Mouse (Mus musculus) kidney, embryonic 14.5 days (tissue): ENCODE results near the gene Usp5. TPM values are rescaled to one million over a fixed set of nuclear protein-coding genes. Genes with fewer than 3 reads are reported as not detected.
"Not testable (repeated sequence)": the region's sequence is repeated elsewhere in the genome, so short reads cannot be mapped to it uniquely, and the experiment has no call there.

Experiments used
- ATAC-seq: fragments of 200-750 bp; cut with Nextera tagmentation; 2 replicates; pipeline ENCODE4 v1.8.0; 2017; ENCODE audit warnings: moderate number of reproducible peaks, mild to moderate bottlenecking, moderate TSS enrichment, moderate library complexity; ENCODE audit not compliant: low FRiP score, low TSS enrichment
- H3K27ac ChIP-seq: fragments of 300-500 bp; sonication (generic); 2 replicates; pipeline ENCODE4 v1.5.1; 2014; ENCODE audit warnings: low read depth, mild to moderate bottlenecking, low read length, moderate library complexity, mixed read lengths
- H3K27me3 ChIP-seq: fragments of 300-500 bp; sonication (generic); 2 replicates; pipeline ENCODE4 v1.6.1; 2014; ENCODE audit warnings: mild to moderate bottlenecking, low read length; ENCODE audit not compliant: control insufficient read depth, insufficient read depth
- H3K36me3 ChIP-seq: fragments of 300-500 bp; sonication (generic); 2 replicates; pipeline ENCODE4 v1.6.1; 2014; ENCODE audit warnings: low read length, mixed read lengths; ENCODE audit not compliant: control insufficient read depth, insufficient read depth
- H3K4me1 ChIP-seq: fragments of 300-500 bp; sonication (generic); 2 replicates; pipeline ENCODE4 v1.6.1; 2014; ENCODE audit warnings: low read length, mixed read lengths; ENCODE audit not compliant: control insufficient read depth, insufficient read depth
- H3K4me2 ChIP-seq: fragments of 300-500 bp; sonication (generic); replicated peaks from 2 replicates; pipeline ENCODE4 v1.6.1; 2014; ENCODE audit warnings: low read depth, mild to moderate bottlenecking, low read length
- H3K4me3 ChIP-seq: fragments of 300-500 bp; sonication (generic); 2 replicates; pipeline ENCODE4 v1.5.1; 2014; ENCODE audit warnings: mild to moderate bottlenecking, low read length
- H3K9ac ChIP-seq: fragments of 300-500 bp; sonication (generic); 2 replicates; pipeline ENCODE4 v1.6.1; 2014; ENCODE audit warnings: low read depth, mild to moderate bottlenecking, low read length, moderate library complexity
- H3K9me3 ChIP-seq: fragments of 300-500 bp; sonication (generic); 2 replicates; pipeline ENCODE4 v1.6.1; 2016; ENCODE audit warnings: low read length; ENCODE audit not compliant: control insufficient read depth
- WGBS: fragments of 180-500 bp; shearing (Covaris S2); extraction: QIAGEN DNeasy Blood & Tissue Kit; methylation state at CpG from one replicate; pipeline ENCODE4 v1.1.7; 2014; 5-methylcytosine and 5-hydroxymethylcytosine counted together
- polyA plus RNA-seq: library from polyadenylated mRNA; unstranded; fragments of >200 nt; fragmentation: Nextera tagmentation; extraction: Ambion mirVana; gene quantifications from 2 replicates; pipeline ENCODE4 v1.2.1, GENCODE M21; 2014

Usp5 gene
- polyA plus RNA-seq, 1 experiment from 2014 or later = 139 TPM

GRCm38 (mm10) chr6:124804341-124804740, 24.9 kb downstream of the Usp5 start:
- H3K9ac ChIP-seq = no peak overlapping the region
- WGBS = 87% methylated on average over 3 of the region's 3 CpGs
- no peak overlapping the region for H3K27ac ChIP-seq

GRCm38 (mm10) chr6:124803691-124804090, 25.6 kb downstream of the Usp5 start:
- 97% methylated on average over 4 of the region's 4 CpGs for WGBS
- not testable (repeated sequence) for ATAC-seq, H3K27ac ChIP-seq, H3K4me3 ChIP-seq, H3K9ac ChIP-seq, H3K36me3 ChIP-seq, H3K27me3 ChIP-seq, H3K4me2 ChIP-seq, H3K9me3 ChIP-seq
- H3K4me1 ChIP-seq = peaks cover 12% of the 10 kb centered on the region; the same call in 1 of the 2 replicates

More at GRCm38 (mm10) chr6:124804341-124804740, 24.9 kb downstream of the Usp5 start:
- Histone ChIP-seq H3K4me1 (peaks cover 12% of the 10 kb centered on the region; the same call in 1 of the 2 replicates), H3K4me3 (no peak overlapping the region), H3K36me3 (no peaks in the 10 kb centered on the region), H3K27me3 (no peaks in the 10 kb centered on the region), H3K9me3 (no peaks in the 10 kb centered on the region), H3K4me2 (no peak overlapping the region)
- no peak for ATAC-seq

GRCm38 (mm10) chr6:124803061-124803460, 26.2 kb downstream of the Usp5 start:
- no peak overlapping the region for H3K4me3 ChIP-seq
- no peaks in the 10 kb centered on the region for H3K36me3 ChIP-seq
- no peak overlapping the region for H3K27ac ChIP-seq
- H3K27me3 ChIP-seq = no peaks in the 10 kb centered on the region
- H3K4me2 ChIP-seq = no peak overlapping the region
- ATAC-seq = no peak
- no peaks in the 10 kb centered on the region for H3K9me3 ChIP-seq
- no peak overlapping the region for H3K9ac ChIP-seq
- H3K4me1 ChIP-seq = peaks cover 10% of the 10 kb centered on the region; the same call in 1 of the 2 replicates
- WGBS = 82% methylated on average over 3 of the region's 3 CpGs

GRCm38 (mm10) chr6:124802400-124802799, 26.9 kb downstream of the Usp5 start:
- not testable (repeated sequence) for H3K36me3 ChIP-seq, H3K9me3 ChIP-seq, ATAC-seq, H3K27ac ChIP-seq, H3K9ac ChIP-seq, H3K27me3 ChIP-seq, H3K4me1 ChIP-seq
- H3K4me3 ChIP-seq = peak overlapping the region; percentile 10; the same call in 1 of the 2 replicates
- peak overlapping the region; percentile 21; the same call in 1 of the 2 replicates for H3K4me2 ChIP-seq
- 12% methylated on average over 6 of the region's 9 CpGs for WGBS

GRCm38 (mm10) chr6:124796200-124796599, 33.1 kb downstream of the Usp5 start:
- H3K4me2 ChIP-seq = no peak overlapping the region
- whole genome bisulfite sequencing = 75% methylated on average over 2 of the region's 2 CpGs
- no peaks in the 10 kb centered on the region for H3K4me1 ChIP-seq
- peak overlapping the region; percentile 45; the same call in 1 of the 2 replicates for H3K27ac ChIP-seq
- no peaks in the 10 kb centered on the region for H3K36me3 ChIP-seq
- no peak overlapping the region for H3K9ac ChIP-seq
- H3K27me3 ChIP-seq = no peaks in the 10 kb centered on the region
- H3K9me3 ChIP-seq = no peaks in the 10 kb centered on the region
- peak; percentile 35; the same call in 1 of the 2 replicates for ATAC-seq
- H3K4me3 ChIP-seq = no peak overlapping the region

GRCm38 (mm10) chr6:124795781-124796180, 33.5 kb downstream of the Usp5 start:
- Histone ChIP-seq H3K9ac (no peak overlapping the region), H3K36me3 (no peaks in the 10 kb centered on the region), H3K27ac (peak overlapping the region; percentile 45; the same call in 1 of the 2 replicates), H3K27me3 (no peaks in the 10 kb centered on the region), H3K4me3 (no peak overlapping the region), H3K4me2 (no peak overlapping the region), H3K9me3 (no peaks in the 10 kb centered on the region), H3K4me1 (no peaks in the 10 kb centered on the region)
- WGBS = 78% methylated on average over 4 of the region's 4 CpGs
- peak; percentile 46; the same call in 1 of the 2 replicates for ATAC-seq

- Histone ChIP-seq H3K4me3 (no peak overlapping the region), H3K4me2 (no peak overlapping the region), H3K4me1 (no peaks in the 10 kb centered on the region), H3K9ac (no peak overlapping the region), H3K9me3 (no peaks in the 10 kb centered on the region), H3K27ac (no peak overlapping the region), H3K27me3 (no peaks in the 10 kb centered on the region), H3K36me3 (no peaks in the 10 kb centered on the region)
- 72% methylated on average over 3 of the region's 3 CpGs for WGBS
- no peak for ATAC-seq
Measured at GRCm38 (mm10) chr6:124791911-124792310, 37.4 kb downstream of the Usp5 start.

GRCm38 (mm10) chr6:124790121-124790520, 39.2 kb downstream of the Usp5 start:
- H3K4me3 ChIP-seq = no peak overlapping the region
- H3K27ac ChIP-seq = peak overlapping the region; percentile 24; the same call in 1 of the 2 replicates
- H3K4me1 ChIP-seq = no peaks in the 10 kb centered on the region
- 37% methylated on average over 4 of the region's 4 CpGs for WGBS
- no peaks in the 10 kb centered on the region for H3K36me3 ChIP-seq
- H3K9me3 ChIP-seq = no peaks in the 10 kb centered on the region
- no peaks in the 10 kb centered on the region for H3K27me3 ChIP-seq
- H3K4me2 ChIP-seq = no peak overlapping the region
- ATAC-seq = peak; percentile 68
- H3K9ac ChIP-seq = no peak overlapping the region

- H3K27ac ChIP-seq = no peak overlapping the region
- 87% methylated on average over 4 of the region's 4 CpGs for WGBS
- no peak; the same call in 1 of the 2 replicates for ATAC-seq
Measured at GRCm38 (mm10) chr6:124789519-124789918, 39.8 kb downstream of the Usp5 start.

More at GRCm38 (mm10) chr6:124789519-124789918, 39.8 kb downstream of the Usp5 start:
- Histone ChIP-seq H3K27me3 (no peaks in the 10 kb centered on the region), H3K36me3 (no peaks in the 10 kb centered on the region), H3K4me3 (no peak overlapping the region), H3K4me1 (no peaks in the 10 kb centered on the region), H3K9ac (no peak overlapping the region), H3K4me2 (no peak overlapping the region), H3K9me3 (no peaks in the 10 kb centered on the region)
